Mouse (Mus musculus) G1E (cell line): ENCODE data around the gene Tmem53.

Source experiments
- CTCF ChIP-seq: IDR thresholded peaks from 2 replicates; pipeline ENCODE4 v1.5.1; 2012; ENCODE audit warnings: low read depth, low read length, inconsistent platforms, mixed read lengths
- TAL1 ChIP-seq: conservative IDR thresholded peaks from 2 replicates; pipeline ENCODE4 v1.6.1; 2012; ENCODE audit warnings: low read depth, low read length, inconsistent platforms, mixed read lengths

GRCm38 (mm10) chr4:117209592-117209991, 42.2 kb upstream of the Tmem53 start:
- TF ChIP-seq CTCF (no peak), TAL1 (no peak)
